Mouse (Mus musculus) kidney, embryonic 15.5 days (tissue): ENCODE measurements around the gene Mmp8. TPM values are rescaled to one million over a fixed set of nuclear protein-coding genes. Genes with fewer than 3 reads are reported as not detected.

Source experiments
- ATAC-seq: fragments of 200-750 bp; cut with Nextera tagmentation; replicated peaks from 2 replicates; pipeline ENCODE4 v1.8.0; 2017; ENCODE audit warnings: moderate TSS enrichment; ENCODE audit not compliant: low FRiP score
- H3K27ac ChIP-seq: fragments of 300-500 bp; sonication (generic); 2 replicates; pipeline ENCODE4 v1.5.1; 2015; ENCODE audit warnings: mild to moderate bottlenecking, inconsistent platforms
- H3K27me3 ChIP-seq: fragments of 300-500 bp; sonication (generic); 2 replicates; pipeline ENCODE4 v1.6.1; 2015; ENCODE audit warnings: inconsistent platforms
- H3K36me3 ChIP-seq: fragments of 300-500 bp; sonication (generic); 2 replicates; pipeline ENCODE4 v1.6.1; 2015; ENCODE audit warnings: inconsistent platforms
- H3K4me1 ChIP-seq: fragments of 300-500 bp; sonication (generic); 2 replicates; pipeline ENCODE4 v1.6.1; 2015; ENCODE audit warnings: inconsistent platforms
- H3K4me2 ChIP-seq: fragments of 300-500 bp; sonication (generic); 2 replicates; pipeline ENCODE4 v1.6.1; 2015; ENCODE audit warnings: moderate library complexity, mild to moderate bottlenecking, inconsistent platforms
- H3K4me3 ChIP-seq: fragments of 300-500 bp; sonication (generic); replicated peaks from 2 replicates; pipeline ENCODE4 v1.5.1; 2015; ENCODE audit warnings: mild to moderate bottlenecking, inconsistent platforms
- H3K9ac ChIP-seq: fragments of 300-500 bp; sonication (generic); 2 replicates; pipeline ENCODE4 v1.6.1; 2015; ENCODE audit warnings: mild to moderate bottlenecking, inconsistent platforms
- H3K9me3 ChIP-seq: fragments of 300-500 bp; sonication (generic); replicated peaks from 2 replicates; pipeline ENCODE4 v1.6.1; 2016; ENCODE audit warnings: inconsistent platforms
- WGBS: fragments of 180-500 bp; shearing (Covaris S2); methylation state at CpG from one replicate; pipeline ENCODE4 v1.1.7; 2015; ENCODE audit warnings: mixed read lengths; 5-methylcytosine and 5-hydroxymethylcytosine counted together
- polyA plus RNA-seq: library from polyadenylated mRNA; unstranded; fragments of >200 nt; fragmentation: Nextera tagmentation; extraction: Ambion mirVana; gene quantifications from 2 replicates; pipeline ENCODE4 v1.2.1, GENCODE M21; 2015

Gene Mmp8
- polyA plus RNA-seq, 1 experiment from 2014 or later = 0.65 TPM

DNA sequence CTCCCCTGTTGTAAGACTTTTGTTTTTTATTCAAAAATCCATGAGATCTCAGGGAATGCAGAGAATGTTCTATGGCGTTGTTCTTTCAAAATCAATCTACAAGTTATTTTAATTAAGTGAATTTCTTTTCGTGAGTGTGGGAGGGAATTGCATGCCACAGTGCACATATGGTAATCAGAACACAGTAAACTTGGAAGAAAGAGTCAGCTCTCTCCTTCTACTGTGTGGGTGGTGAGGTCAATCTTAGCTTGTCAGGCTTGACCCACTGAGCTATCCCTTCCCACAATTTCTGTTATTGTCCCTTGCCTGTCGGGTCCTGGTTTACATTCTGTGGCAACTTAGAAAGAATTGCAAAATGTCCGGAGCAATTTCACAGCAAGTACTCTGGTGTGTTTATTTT is 1.8 kb downstream of the Mmp8 start:
- H3K27ac ChIP-seq = no peak overlapping the region
- whole genome bisulfite sequencing = 46% methylated on average over 4 of the region's 4 CpGs
- H3K9ac ChIP-seq = no peak overlapping the region
- H3K9me3 ChIP-seq = no peaks in the 10 kb centered on the region
- no peak; the same call in 1 of the 2 replicates for ATAC-seq
- no peaks in the 10 kb centered on the region for H3K27me3 ChIP-seq
- H3K36me3 ChIP-seq = no peaks in the 10 kb centered on the region
- H3K4me1 ChIP-seq = no peaks in the 10 kb centered on the region
- no peak overlapping the region for H3K4me3 ChIP-seq
- no peak overlapping the region for H3K4me2 ChIP-seq

DNA sequence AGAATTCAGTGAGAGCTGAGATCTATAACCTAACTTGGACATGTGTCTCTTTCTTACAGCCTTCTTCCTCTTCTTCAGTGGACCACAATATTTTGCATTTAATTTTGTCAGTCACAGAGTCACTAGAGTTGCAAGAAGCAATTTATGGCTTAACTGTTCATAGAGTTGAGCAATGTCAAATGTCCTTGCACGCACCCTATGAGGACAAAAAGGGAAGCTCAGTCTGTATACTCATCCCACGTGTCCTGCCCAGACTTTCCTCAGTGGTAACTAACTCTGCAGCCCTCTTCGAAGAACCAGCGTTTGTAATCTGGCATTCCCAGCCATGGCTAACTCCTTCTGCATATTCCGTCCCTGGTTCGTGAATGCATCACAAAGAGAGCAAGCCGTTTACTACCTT is 9.1 kb downstream of the Mmp8 start:
- no peak overlapping the region for H3K4me2 ChIP-seq
- no peak for ATAC-seq

DNA sequence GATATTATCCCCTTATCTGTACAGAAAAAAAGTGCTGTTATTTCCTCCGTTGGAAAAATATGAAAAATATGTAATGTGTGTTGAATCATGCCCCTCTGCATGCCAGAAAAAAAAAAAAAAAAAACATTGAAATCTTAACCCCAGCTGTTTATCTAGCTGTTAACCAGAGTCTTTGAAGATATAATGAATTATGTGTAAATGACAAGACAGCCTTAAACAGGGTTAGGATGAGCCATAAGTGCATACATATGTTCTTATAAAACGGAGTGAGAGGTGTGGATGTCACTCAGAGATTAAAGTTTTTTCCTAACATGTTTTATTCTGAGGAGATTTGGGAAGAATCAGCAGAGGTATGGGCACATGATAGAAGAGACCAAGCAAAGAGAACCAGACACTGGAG is 9.7 kb downstream of the Mmp8 start:
- Histone ChIP-seq H3K9ac (no peak overlapping the region), H3K36me3 (no peaks in the 10 kb centered on the region), H3K27ac (no peak overlapping the region), H3K4me3 (no peak overlapping the region), H3K27me3 (no peaks in the 10 kb centered on the region), H3K9me3 (no peaks in the 10 kb centered on the region), H3K4me2 (no peak overlapping the region), H3K4me1 (peaks cover 9% of the 10 kb centered on the region)
- 44% methylated on average over 2 of the region's 2 CpGs for WGBS
- no peak for ATAC-seq

More for the DNA sequence above, 9.1 kb downstream of the Mmp8 start:
- H3K27ac ChIP-seq = no peak overlapping the region
- WGBS = 53% methylated on average over 7 of the region's 7 CpGs
- H3K4me3 ChIP-seq = no peak overlapping the region
- no peak overlapping the region for H3K9ac ChIP-seq
- H3K9me3 ChIP-seq = no peaks in the 10 kb centered on the region
- no peaks in the 10 kb centered on the region for H3K36me3 ChIP-seq
- H3K27me3 ChIP-seq = no peaks in the 10 kb centered on the region
- peaks cover 6% of the 10 kb centered on the region for H3K4me1 ChIP-seq

DNA sequence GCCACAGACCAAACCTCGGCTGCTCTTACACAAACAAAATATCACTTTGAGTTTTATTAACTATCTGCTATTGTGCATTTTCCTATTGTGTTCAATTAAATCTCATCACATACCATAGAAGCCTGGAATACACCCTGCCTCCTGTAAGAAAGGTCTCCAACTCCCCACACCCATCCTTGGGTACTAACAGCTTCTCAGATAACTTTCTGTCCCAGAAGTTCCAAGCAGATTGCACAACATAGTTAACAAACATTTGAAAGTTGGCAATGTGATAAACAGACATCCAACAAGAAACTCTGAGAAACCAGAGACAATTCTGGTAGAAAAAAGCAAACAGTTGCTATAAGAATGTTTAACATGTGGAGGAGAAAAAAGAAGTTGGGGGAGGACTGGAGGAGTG is 12.2 kb downstream of the Mmp8 start:
- no peaks in the 10 kb centered on the region for H3K9me3 ChIP-seq
- no peak overlapping the region for H3K27ac ChIP-seq
- no peak overlapping the region for H3K4me2 ChIP-seq

DNA sequence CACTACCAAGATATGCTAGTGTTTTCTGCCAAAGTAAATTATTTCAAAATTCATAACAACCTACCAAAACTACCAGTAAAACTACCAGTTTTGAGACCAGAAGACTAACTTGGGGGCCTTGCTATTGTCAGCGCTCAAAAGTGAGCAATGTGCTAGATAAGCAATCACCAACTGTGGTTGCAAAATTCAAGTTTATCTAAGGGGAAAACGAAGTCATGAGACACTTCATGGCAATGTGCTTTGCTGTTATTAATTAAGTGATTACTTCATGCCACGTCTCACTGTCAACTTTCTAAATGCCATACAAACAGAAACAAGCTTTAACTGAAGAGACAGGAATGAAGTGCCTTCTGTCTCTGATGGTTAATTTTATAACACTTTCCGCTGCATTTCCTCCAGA is 12.9 kb downstream of the Mmp8 start, which contains the start of gene Mmp27:
Mmp27 (plus strand) TSS at position 235 of the 400 bp plus-strand sequence.
- no peak for ATAC-seq
- 40% methylated on average over 4 of the region's 4 CpGs for WGBS

More for the DNA sequence above, 12.2 kb downstream of the Mmp8 start:
- WGBS = 86% methylated on average over 1 of the region's 1 CpGs
- Histone ChIP-seq H3K4me3 (no peak overlapping the region), H3K36me3 (no peaks in the 10 kb centered on the region), H3K4me1 (peaks cover 12% of the 10 kb centered on the region), H3K9ac (no peak overlapping the region), H3K27me3 (no peaks in the 10 kb centered on the region)
- ATAC-seq = no peak

DNA sequence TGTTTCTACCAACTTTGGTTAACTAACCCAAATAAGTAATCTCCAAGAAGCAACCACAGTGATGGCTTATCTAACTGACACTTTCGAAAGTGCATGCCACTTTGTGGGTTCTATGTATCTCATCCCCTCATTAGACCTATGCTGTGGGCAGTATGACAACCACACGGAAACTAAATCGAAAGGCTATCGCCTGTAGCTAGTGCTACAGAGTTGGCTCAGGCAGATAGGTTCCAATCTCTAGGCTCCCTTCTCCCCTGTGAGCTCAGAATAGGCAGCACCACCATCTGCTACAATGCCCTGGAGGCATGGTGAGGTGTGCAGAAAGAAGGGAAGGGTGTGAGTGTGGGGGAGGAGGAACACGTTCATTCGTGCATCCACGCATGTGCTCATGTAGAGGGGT is 13.9 kb downstream of the Mmp8 start:
- H3K9me3 ChIP-seq = no peaks in the 10 kb centered on the region
- H3K36me3 ChIP-seq = no peaks in the 10 kb centered on the region
- peaks cover 12% of the 10 kb centered on the region for H3K4me1 ChIP-seq
- 0 out of 2 replicates have a peak, but pooled peaks have one; percentile 12 for ATAC-seq
- H3K27ac ChIP-seq = no peak overlapping the region
- H3K4me2 ChIP-seq = no peak overlapping the region
- H3K9ac ChIP-seq = no peak overlapping the region
- H3K27me3 ChIP-seq = no peaks in the 10 kb centered on the region
- H3K4me3 ChIP-seq = no peak overlapping the region
- 77% methylated on average over 7 of the region's 7 CpGs for WGBS

More for the DNA sequence above, 12.9 kb downstream of the Mmp8 start, which contains the start of gene Mmp27:
- H3K9ac ChIP-seq = no peak within 1 kb of the TSS
- H3K27me3 ChIP-seq = no peaks in the 10 kb centered on the region
- H3K4me2 ChIP-seq = no peak within 1 kb of the TSS
- H3K9me3 ChIP-seq = no peaks in the 10 kb centered on the region
- H3K27ac ChIP-seq = no peak within 1 kb of the TSS
- no peaks in the 10 kb centered on the region for H3K36me3 ChIP-seq
- no peak within 1 kb of the TSS for H3K4me3 ChIP-seq
- H3K4me1 ChIP-seq = peaks cover 12% of the 10 kb centered on the region

DNA sequence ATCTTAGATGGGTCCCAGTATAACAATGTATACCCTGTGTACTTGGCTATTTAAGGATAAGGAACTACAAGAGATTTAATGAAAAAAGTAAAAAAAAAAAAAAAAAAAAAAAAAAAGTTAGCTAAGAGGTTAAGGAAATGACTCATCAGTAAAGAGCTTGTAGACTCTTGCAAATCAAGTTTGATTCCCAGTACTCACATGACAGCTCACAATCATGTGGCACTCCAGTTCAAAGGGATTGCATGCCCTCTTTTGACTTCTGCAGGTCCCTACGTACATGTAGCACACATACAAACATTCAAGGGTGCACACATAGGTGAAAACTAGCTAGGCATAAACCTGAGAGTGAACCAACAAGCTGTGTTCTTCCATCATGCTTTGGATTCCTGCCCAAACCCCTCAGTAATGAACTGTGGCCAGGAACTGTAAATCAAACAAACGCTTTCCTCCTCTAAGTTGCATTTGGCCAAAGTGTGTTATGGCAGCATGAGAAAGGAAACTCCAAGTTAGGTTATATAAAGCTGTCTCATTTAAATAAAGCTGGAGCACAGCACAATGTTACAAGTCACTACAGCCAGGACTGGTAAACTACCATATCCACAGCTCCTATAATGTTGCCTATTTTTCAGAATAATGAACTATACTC is 14.5 kb downstream of the Mmp8 start:
- Histone ChIP-seq H3K36me3 (no peaks in the 10 kb centered on the region), H3K9me3 (no peaks in the 10 kb centered on the region), H3K4me1 (peaks cover 12% of the 10 kb centered on the region), H3K4me3 (no peak overlapping the region), H3K27ac (no peak overlapping the region), H3K9ac (no peak overlapping the region), H3K27me3 (no peaks in the 10 kb centered on the region), H3K4me2 (no peak overlapping the region)
- ATAC-seq = 0 out of 2 replicates have a peak, but pooled peaks have one; percentile 29
- WGBS = 41% methylated on average over 2 of the region's 2 CpGs

DNA sequence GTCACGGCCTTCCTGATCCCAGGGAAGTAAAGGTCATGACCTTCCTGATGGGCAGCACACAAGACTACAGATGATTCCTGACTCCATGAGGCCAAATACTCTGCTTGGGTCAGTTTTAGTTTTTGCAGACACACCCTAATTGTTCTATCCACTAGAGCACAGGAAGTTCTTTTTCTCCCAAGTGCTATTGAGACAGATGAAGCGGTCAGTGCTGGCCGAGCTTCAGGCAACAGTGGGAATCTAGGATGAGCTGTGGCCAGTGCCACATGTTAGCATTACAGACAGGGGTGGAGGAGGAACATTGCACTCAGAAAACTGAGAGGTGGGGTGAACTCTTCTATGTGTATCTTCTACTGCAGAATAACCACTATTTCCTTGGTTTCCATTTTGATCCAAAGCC is 17.3 kb downstream of the Mmp8 start:
- Histone ChIP-seq H3K4me1 (peaks cover 12% of the 10 kb centered on the region), H3K9me3 (no peaks in the 10 kb centered on the region), H3K36me3 (no peaks in the 10 kb centered on the region), H3K27me3 (no peaks in the 10 kb centered on the region), H3K9ac (no peak overlapping the region), H3K4me2 (no peak overlapping the region), H3K4me3 (no peak overlapping the region), H3K27ac (no peak overlapping the region)
- WGBS = 80% methylated on average over 3 of the region's 3 CpGs
- ATAC-seq = no peak

DNA sequence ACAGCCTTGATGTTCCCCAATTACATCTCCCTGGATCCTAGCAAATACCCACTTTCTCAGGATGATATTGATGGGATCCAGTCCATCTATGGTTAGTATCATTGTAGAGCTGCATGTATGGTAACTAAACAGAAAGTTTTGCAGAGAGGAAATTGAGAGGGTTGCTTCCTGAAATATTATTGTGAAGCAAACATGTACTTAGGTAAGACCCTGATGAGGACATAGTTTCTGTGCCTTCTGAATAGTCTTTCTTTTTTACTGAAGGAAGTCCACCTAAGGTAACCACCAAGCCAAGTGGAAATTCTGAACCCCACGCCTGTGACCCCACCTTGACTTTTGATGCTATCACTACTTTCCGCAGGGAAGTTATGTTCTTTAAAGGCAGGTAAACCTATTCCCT is 19.1 kb downstream of the Mmp8 start:
- Histone ChIP-seq H3K4me3 (no peak overlapping the region), H3K27me3 (no peaks in the 10 kb centered on the region), H3K4me1 (peaks cover 6% of the 10 kb centered on the region), H3K36me3 (no peaks in the 10 kb centered on the region), H3K27ac (no peak overlapping the region), H3K9ac (no peak overlapping the region), H3K9me3 (no peaks in the 10 kb centered on the region), H3K4me2 (no peak overlapping the region)
- WGBS = 82% methylated on average over 2 of the region's 2 CpGs
- ATAC-seq = no peak

DNA sequence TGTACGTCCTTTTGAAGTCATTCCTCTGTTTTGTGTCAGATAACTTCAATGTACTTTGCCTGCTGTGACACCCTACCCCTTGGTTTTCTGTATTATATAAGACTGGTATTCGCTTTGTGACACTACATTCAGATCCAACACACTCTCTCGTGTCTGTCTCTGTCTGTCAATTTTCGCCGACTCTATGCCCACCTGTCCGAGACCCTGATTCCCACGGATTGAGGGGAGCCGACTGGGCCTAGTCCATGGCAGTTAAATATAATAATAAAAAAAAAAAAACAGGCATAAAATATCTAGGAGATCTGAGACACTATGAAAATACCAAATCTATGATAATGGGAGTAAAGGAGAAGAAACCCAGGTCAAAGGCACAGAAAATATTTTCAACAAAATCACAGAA is 31.8 kb downstream of the Mmp8 start:
- Histone ChIP-seq H3K4me1 (0 out of 2 replicates have a peak, but pooled peaks cover 2% of the 10 kb centered on the region), H3K27me3 (no peaks in the 10 kb centered on the region), H3K4me2 (no peak overlapping the region), H3K4me3 (no peak overlapping the region), H3K27ac (no peak overlapping the region), H3K9me3 (no peaks in the 10 kb centered on the region), H3K36me3 (no peaks in the 10 kb centered on the region), H3K9ac (no peak overlapping the region)
- no peak for ATAC-seq
- 75% methylated on average over 8 of the region's 8 CpGs for WGBS

DNA sequence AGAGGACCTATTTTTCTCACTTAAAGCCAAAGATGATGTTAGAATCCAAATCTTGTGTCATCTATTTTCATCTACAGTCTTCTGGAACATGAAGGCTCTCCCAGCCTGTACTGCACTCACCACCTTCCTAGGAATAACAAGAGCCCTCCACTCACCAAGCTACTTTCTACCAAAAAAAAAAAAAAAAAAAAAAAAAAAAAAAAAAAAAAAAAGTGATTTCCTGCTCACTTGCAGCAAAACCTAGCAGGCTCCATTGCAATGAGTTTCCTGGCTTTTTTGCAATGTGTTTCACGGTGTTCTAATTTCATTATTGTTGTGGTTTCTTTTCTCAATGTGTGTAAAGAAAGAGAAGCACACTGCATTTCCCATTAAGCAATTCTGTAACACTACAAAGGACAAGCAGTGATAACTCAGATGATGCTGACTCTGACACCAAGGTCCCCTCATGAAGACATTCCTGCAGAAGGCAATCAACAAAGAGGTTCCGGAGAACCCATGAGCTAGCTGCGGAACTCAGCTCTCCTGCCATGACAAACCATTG is 35.1 kb downstream of the Mmp8 start:
- Histone ChIP-seq H3K27me3 (no peaks in the 10 kb centered on the region), H3K27ac (no peak overlapping the region), H3K4me2 (no peak overlapping the region), H3K36me3 (no peaks in the 10 kb centered on the region), H3K4me1 (0 out of 2 replicates have a peak, but pooled peaks cover 2% of the 10 kb centered on the region), H3K4me3 (no peak overlapping the region), H3K9me3 (no peaks in the 10 kb centered on the region), H3K9ac (no peak overlapping the region)
- 94% methylated on average over 3 of the region's 3 CpGs for WGBS
- ATAC-seq = no peak

DNA sequence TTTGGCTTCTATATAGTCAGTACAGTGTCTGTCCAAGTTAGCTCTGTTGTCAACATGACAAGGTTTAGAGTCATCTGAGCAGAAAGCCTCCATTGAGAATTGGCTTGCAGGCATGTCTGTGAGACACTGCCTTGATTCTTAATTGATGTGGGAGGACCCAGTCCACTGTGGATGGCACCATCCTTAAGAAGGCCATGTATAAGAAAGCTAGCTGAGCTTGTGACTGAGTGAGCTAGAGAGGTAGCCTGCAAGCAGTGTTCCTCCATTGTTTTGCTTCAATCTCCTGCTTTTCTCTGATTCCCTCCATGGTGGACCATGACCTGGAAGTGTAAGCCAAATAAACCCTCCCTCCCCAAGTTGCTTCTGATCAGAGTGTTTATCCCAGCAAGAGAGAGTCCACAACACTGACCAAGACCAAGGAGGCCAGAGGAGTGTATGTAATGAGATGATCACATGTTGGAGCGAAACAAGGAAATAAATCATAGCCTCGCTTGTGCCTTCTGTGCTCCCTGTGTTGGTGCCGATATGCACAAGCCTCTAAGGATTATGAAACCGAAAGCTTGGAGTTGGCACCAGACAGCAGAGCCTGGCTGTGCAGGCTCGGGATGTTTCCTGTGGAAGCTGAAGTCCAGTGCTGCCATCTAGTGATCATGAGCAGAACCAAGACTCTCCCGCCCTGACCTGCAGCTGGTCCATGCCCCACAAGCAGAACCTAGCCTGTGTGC is 36.7 kb downstream of the Mmp8 start:
- Histone ChIP-seq H3K4me1 (0 out of 2 replicates have a peak, but pooled peaks cover 2% of the 10 kb centered on the region), H3K27me3 (no peaks in the 10 kb centered on the region), H3K4me2 (peak overlapping the region; percentile 58), H3K4me3 (peak overlapping the region; percentile 43), H3K36me3 (no peaks in the 10 kb centered on the region), H3K9ac (no peak overlapping the region), H3K9me3 (no peaks in the 10 kb centered on the region), H3K27ac (no peak overlapping the region)
- 6% methylated on average over 6 of the region's 6 CpGs for WGBS
- peak; percentile 99 for ATAC-seq
